7 mouse cellular contexts compared by ENCODE assay signal in the genomic region with DNA sequence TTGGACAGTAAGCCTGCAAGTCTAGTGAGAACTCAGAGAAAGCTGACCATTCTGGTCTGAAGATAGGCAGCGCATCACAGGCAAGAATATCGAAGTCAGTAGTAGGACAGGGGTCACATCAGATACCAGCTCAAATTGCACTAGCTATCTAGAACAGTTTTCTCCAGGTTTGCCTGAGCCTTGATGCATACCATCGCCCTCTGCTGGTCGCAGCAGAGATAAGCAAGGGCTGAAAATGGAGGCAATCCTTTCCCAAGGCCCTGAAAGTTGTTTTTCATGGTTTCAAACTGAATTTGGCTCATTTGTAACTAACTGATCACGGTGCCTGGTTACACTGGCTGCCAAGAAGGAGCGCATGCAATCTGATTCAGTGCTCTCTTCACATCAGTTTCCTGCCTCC. TPM values are rescaled to one million over a fixed set of nuclear protein-coding genes. Genes with fewer than 3 reads are reported as not detected.
DNase-seq lines count a peak whose midpoint lies in the region; ATAC-seq lines count a peak whose summit lies in the region.

No protein-coding gene starts in this region.

- no peak overlapping the region for H3K27ac ChIP-seq in neural tube, embryonic 15.5 days (replicated peaks)
- H3K27ac ChIP-seq in liver, embryonic 13.5 days = no peak overlapping the region

- no peak overlapping the region for H3K4me2 ChIP-seq in neural tube, embryonic 15.5 days
- H3K4me2 ChIP-seq in liver, embryonic 13.5 days = no peak overlapping the region

- H3K9ac ChIP-seq in neural tube, embryonic 15.5 days (replicated peaks) = no peak overlapping the region
- no peak overlapping the region for H3K9ac ChIP-seq in liver, embryonic 13.5 days

- peaks cover 53% of the 10 kb centered on the region for H3K36me3 ChIP-seq in neural tube, embryonic 15.5 days
- peaks cover 18% of the 10 kb centered on the region for H3K36me3 ChIP-seq in liver, embryonic 13.5 days

- no peak for ATAC-seq in neural tube, embryonic 15.5 days (ENCODE audit: low FRiP score)
- ATAC-seq in hematopoietic stem cell, adult 5-6 weeks (replicated peaks in 1 of 2; ENCODE audit: insufficient read depth in 1 of 2, low FRiP score in 2 of 2, low TSS enrichment in 1 of 2, low read depth in 1 of 2, poor library complexity in 2 of 2, severe bottlenecking in 2 of 2) = peak; percentile 49 to 65; a peak in 2 of 4 replicates
- no peak for ATAC-seq in liver, embryonic 13.5 days (ENCODE audit: low read depth)

- H3K4me3 ChIP-seq in neural tube, embryonic 15.5 days (replicated peaks) = no peak overlapping the region
- no peak overlapping the region for H3K4me3 ChIP-seq in liver, embryonic 13.5 days (replicated peaks)

- peak; percentile 46 for DNase-seq in neural tube, embryonic 10.5 days (ENCODE audit: extremely low spot score, low spot score)
- DNase-seq in WW6 (ENCODE audit: low read depth, low spot score) = peak; percentile 43
- DNase-seq in cerebellum, postnatal 25 days = peak; percentile 66 to 78
- DNase-seq in liver, embryonic 13.5 days = peak; percentile 17
- DNase-seq in right cerebral cortex, postnatal 14 days = peak; percentile 71

- WGBS in neural tube, embryonic 15.5 days = 35% methylated on average over 6 of the region's 6 CpGs
- 21% methylated on average over 6 of the region's 6 CpGs for WGBS in liver, embryonic 13.5 days (ENCODE audit: insufficient replicate concordance)

- no peaks in the 10 kb centered on the region for H3K4me1 ChIP-seq in neural tube, embryonic 15.5 days
- no peaks in the 10 kb centered on the region for H3K4me1 ChIP-seq in liver, embryonic 13.5 days (replicated peaks)

- H3K9me3 ChIP-seq in neural tube, embryonic 15.5 days (replicated peaks) = no peaks in the 10 kb centered on the region
- H3K9me3 ChIP-seq in liver, embryonic 13.5 days (replicated peaks) = no peaks in the 10 kb centered on the region

- no peaks in the 10 kb centered on the region for H3K27me3 ChIP-seq in neural tube, embryonic 15.5 days (replicated peaks)
- no peaks in the 10 kb centered on the region for H3K27me3 ChIP-seq in liver, embryonic 13.5 days

RNA-seq across cellular contexts. Expression of a gene that starts 29.0 kb away (rescaled TPM):
- polyA plus RNA-seq in neural tube, embryonic 15.5 days (2015; fragmentation: Nextera tagmentation; extraction: Ambion mirVana) = 168 and 176 TPM in 2 replicates
- total RNA-seq in hematopoietic stem cell, adult 5-6 weeks (2017) = 127 and 153 TPM in 2 replicates
- 103 and 123 TPM in 2 replicates for polyA plus RNA-seq in liver, embryonic 13.5 days (2015; fragmentation: Nextera tagmentation; extraction: Ambion mirVana)

RNA-seq across cellular contexts. Expression of a gene that starts 33.7 kb away (rescaled TPM):
- 51.2 and 60.2 TPM in 2 replicates for polyA plus RNA-seq in neural tube, embryonic 15.5 days (2015; fragmentation: Nextera tagmentation; extraction: Ambion mirVana)
- total RNA-seq in hematopoietic stem cell, adult 5-6 weeks (2017) = 3.8 and 5.0 TPM in 2 replicates
- 13.5 and 17.8 TPM in 2 replicates for polyA plus RNA-seq in liver, embryonic 13.5 days (2015; fragmentation: Nextera tagmentation; extraction: Ambion mirVana)

Comparison
In these comparisons a context has a peak if more than half of its experiments do, and no peak if none do; other contexts are left out.
1. DNase-seq: peak in every context shown above with its lines; median percentile 72 in cerebellum, postnatal 25 days; 71 in right cerebral cortex, postnatal 14 days; 46 in neural tube, embryonic 10.5 days; 43 in WW6; 17 in liver, embryonic 13.5 days.
2. ATAC-seq: peak in hematopoietic stem cell, adult 5-6 weeks (2 of 2); none in neural tube, embryonic 15.5 days (single experiment) and liver, embryonic 13.5 days (single experiment).